Mouse (Mus musculus) brain, embryonic 14.5 days (tissue): ENCODE measurements around the gene Fxyd2. TPM values are rescaled to one million over a fixed set of nuclear protein-coding genes. Genes with fewer than 3 reads are reported as not detected.

Experiments
- DNase-seq: peaks from one replicate; pipeline ENCODE4 v3.0.0-alpha.2; 2011; ENCODE audit warnings: low read depth
- CTCF ChIP-seq: fragments of 200-500 bp; IDR thresholded peaks from 2 replicates; pipeline ENCODE4 v1.5.1; 2012; ENCODE audit warnings: inconsistent platforms, mild to moderate bottlenecking, moderate library complexity, borderline replicate concordance; ENCODE audit not compliant: insufficient read depth, insufficient read length; ENCODE audit errors: extremely low read depth
- POLR2A ChIP-seq: fragments of 200-500 bp; IDR thresholded peaks from 2 replicates; pipeline ENCODE4 v1.6.1; 2012; ENCODE audit warnings: mild to moderate bottlenecking, inconsistent platforms, borderline replicate concordance; ENCODE audit not compliant: poor library complexity, insufficient read depth, insufficient read length, severe bottlenecking; ENCODE audit errors: extremely low read depth
- polyA plus RNA-seq: library from polyadenylated mRNA; depleted of rRNA; stranded (reverse); fragments of >200 nt; gene quantifications from 2 replicates; pipeline ENCODE4 v1.2.3, GENCODE M21; 2012

Fxyd2 gene
- polyA plus RNA-seq, 1 experiment, result 8.4 TPM

GRCm38 (mm10) chr9:45411803-45412202 lies 12.3 kb downstream of the Fxyd2 start:
- peak; percentile 90 for DNase-seq
- TF ChIP-seq CTCF (peak; percentile 69; the same call in 1 of the 2 replicates), POLR2A (no peak)

- DNase-seq, result peak; percentile 90
- TF ChIP-seq CTCF (peak; percentile 95), POLR2A (no peak)
These were observed 12.8 kb downstream of the Fxyd2 start for GRCm38 (mm10) chr9:45412287-45412686.

- TF ChIP-seq CTCF (no peak), POLR2A (no peak)
- no peak for DNase-seq
These were observed 13.4 kb downstream of the Fxyd2 start for GRCm38 (mm10) chr9:45412700-45413477.

- TF ChIP-seq POLR2A, result no peak
- peak; percentile 55; the same call in 1 of the 2 replicates for TF ChIP-seq CTCF
- DNase-seq, result no peak
These were observed 14.1 kb downstream of the Fxyd2 start for GRCm38 (mm10) chr9:45413478-45414140.

DNA sequence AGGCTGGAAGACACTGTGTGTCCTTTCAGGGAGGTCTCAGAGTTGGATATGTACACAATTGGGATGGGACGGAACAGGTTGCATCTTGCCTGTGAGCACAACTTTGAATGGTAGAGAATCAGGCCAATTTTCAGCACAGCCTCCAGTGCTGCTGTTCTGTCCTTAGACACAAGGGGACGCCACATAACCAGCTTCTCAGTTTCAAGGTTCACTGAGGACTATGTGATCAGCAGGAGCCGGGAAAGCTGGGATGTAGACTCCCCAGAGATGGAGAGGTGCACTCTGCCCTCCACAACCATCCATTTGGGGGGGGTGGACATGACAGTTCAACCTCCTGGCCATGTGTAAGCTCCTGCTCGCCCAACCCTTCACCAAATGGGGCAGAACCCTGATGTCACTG lies 16.4 kb downstream of the Fxyd2 start:
- peak; percentile 71 for DNase-seq
- TF ChIP-seq CTCF, result peak; percentile 89
- no peak for TF ChIP-seq POLR2A

DNA sequence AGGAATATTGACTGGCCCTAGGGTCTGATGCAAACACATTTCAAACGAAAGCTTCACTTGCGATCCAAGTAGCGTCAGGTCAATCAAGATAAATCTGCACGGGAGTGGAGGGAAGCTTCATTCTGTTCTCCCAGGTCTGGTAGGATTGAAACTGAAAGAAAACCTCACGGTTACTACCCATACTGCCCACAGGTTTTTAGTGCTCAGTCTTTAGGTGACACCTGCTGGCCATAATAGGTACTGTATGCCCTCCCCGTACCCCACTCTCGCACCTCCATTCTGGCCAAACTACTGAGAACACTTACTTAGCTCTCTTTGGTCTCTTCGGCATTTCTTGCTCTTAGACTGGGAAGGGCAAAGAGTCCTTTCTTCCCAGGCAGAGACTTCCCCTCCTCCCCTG lies 17.8 kb downstream of the Fxyd2 start:
- peak; percentile 72; the same call in 1 of the 2 replicates for TF ChIP-seq CTCF
- no peak for TF ChIP-seq POLR2A
- DNase-seq, result peak; percentile 46

- TF ChIP-seq POLR2A, result no peak
- TF ChIP-seq CTCF, result no peak
These were observed 18.8 kb downstream of the Fxyd2 start for GRCm38 (mm10) chr9:45418252-45418651.

GRCm38 (mm10) chr9:45421209-45421608 lies 21.7 kb downstream of the Fxyd2 start:
- TF ChIP-seq POLR2A (no peak), CTCF (peak; percentile 61)
- DNase-seq, result peak; percentile 26

More at GRCm38 (mm10) chr9:45418252-45418651, 18.8 kb downstream of the Fxyd2 start:
- no peak for DNase-seq

DNA sequence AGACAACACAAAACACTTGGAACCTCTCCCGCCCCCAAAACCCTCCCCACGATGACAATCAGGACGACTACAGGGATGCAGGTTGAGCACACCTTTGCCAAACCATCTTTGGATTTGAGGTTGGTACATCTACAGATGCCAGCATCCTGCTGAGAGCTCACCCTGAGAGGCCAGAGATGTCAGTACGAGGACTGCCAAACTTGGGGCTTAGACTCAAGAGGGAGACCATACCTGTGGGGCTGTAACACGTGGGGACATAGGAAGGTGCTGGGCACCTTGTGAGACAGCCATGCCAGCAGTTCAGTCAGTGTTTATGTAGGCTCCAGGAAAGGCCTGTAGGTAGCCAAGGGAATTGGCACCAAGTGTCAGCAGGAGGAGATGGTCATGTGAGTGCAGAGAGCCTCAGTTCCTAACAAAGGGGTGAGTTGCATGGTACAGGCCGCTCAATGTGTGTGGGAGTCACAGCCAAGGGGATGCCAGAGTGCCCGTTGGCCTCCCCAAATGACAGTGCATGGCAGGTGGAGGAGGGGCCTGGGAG lies 23.4 kb downstream of the Fxyd2 start:
- no peak for DNase-seq

GRCm38 (mm10) chr9:45426456-45426855 lies 27.0 kb downstream of the Fxyd2 start, which contains the start of gene Dscaml1:
Gene Dscaml1 (plus strand): TSS chr9:45426628.
- TF ChIP-seq CTCF (no peak), POLR2A (no peak)
- no peak for DNase-seq

More for the DNA sequence above, 23.4 kb downstream of the Fxyd2 start:
- TF ChIP-seq POLR2A, result no peak
- TF ChIP-seq CTCF, result no peak

GRCm38 (mm10) chr9:45429392-45429791 lies 29.9 kb downstream of the Fxyd2 start:
- DNase-seq, result no peak
- TF ChIP-seq CTCF (no peak), POLR2A (no peak)

GRCm38 (mm10) chr9:45429951-45430697 lies 30.7 kb downstream of the Fxyd2 start:
- DNase-seq, result peak; percentile 62
- TF ChIP-seq CTCF (no peak), POLR2A (no peak)

DNA sequence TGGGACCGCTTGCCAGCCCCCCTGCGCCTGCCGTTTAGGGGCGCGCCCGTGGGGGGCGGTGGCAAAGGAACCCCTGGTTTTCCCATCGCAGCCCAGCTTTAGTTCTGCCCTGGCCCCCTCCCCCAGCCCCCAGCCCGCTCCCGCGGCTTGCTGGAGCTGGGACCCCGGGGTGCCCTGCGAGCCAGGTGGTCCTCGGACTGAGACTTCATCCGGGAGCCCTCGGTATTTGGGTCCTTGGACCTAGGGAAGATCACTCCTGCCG lies 31.2 kb downstream of the Fxyd2 start:
- DNase-seq, result no peak

GRCm38 (mm10) chr9:45431150-45431549 lies 31.7 kb downstream of the Fxyd2 start:
- TF ChIP-seq CTCF (no peak), POLR2A (no peak)
- DNase-seq, result peak; percentile 33

More for the DNA sequence above, 31.2 kb downstream of the Fxyd2 start:
- TF ChIP-seq POLR2A (no peak), CTCF (no peak)

- TF ChIP-seq POLR2A (no peak), CTCF (no peak)
- peak; percentile 91 for DNase-seq
These were observed 33.2 kb downstream of the Fxyd2 start for GRCm38 (mm10) chr9:45432639-45433038.
